Mouse (Mus musculus) heart, postnatal 0 days (tissue): Measurements from ENCODE around the gene Tmco1.

Source experiments
- CTCF ChIP-seq: IDR thresholded peaks from 2 replicates; pipeline ENCODE4 v1.5.1; 2016; ENCODE audit warnings: antibody characterized with exemption, control low read depth, low read depth
- EP300 ChIP-seq: IDR thresholded peaks from 2 replicates; pipeline ENCODE4 v1.6.1; 2016; ENCODE audit warnings: antibody characterized with exemption, low read depth

DNA sequence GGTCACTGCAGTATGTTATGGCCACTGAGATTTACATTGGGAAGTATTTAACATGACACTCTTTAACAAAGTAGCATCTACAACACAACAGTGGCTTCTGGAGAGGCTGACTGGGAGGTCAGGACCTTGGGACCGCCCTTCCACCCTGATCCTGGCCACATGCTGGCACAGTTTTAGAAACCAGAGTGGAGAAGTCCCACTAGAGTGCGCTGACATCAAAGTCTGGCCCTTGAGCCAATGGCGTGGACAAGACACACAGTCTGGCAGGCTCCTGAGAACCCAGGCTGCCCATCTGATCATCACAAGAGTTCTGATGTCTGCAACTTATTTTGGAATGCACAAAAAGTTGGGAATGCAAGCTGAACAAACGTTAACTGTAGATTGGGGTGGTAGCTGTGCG lies 71.6 kb downstream of the Tmco1 start:
- TF ChIP-seq CTCF, result no peak
- no peak for TF ChIP-seq EP300
